Mouse (Mus musculus): ENCODE results near the gene Wdr82. TPM values are rescaled to one million over a fixed set of nuclear protein-coding genes. Genes with fewer than 3 reads are reported as not detected.
A peak's percentile ranks its signal among the peaks of the same experiment; 100 is the strongest.

The Wdr82 gene
- polyA plus RNA-seq, 1 experiment from 2014 or later = 16.9 TPM

GRCm38 (mm10) chr9:106139763-106140162 lies 31.0 kb upstream of the Wdr82 start:
- Histone ChIP-seq H3K4me1 (replicated peaks; ENCODE audit: insufficient read depth, low read length) (no peaks in the 10 kb centered on the region), H3K36me3 (ENCODE audit: insufficient read depth, low read length) (no peaks in the 10 kb centered on the region), H3K27me3 (ENCODE audit: insufficient read depth, low read length) (no peaks in the 10 kb centered on the region), H3K4me2 (ENCODE audit: low read length) (no peak overlapping the region), H3K4me3 (replicated peaks; ENCODE audit: low read depth, low read length) (no peak overlapping the region), H3K27ac (no peak overlapping the region), H3K9me3 (replicated peaks; ENCODE audit: low read length) (no peaks in the 10 kb centered on the region), H3K9ac (ENCODE audit: low read depth, low read length) (no peak overlapping the region)
- WGBS = 45% methylated on average over 10 of the region's 10 CpGs
- DNase-seq (ENCODE audit: low spot score) (no peak), ATAC-seq (replicated peaks; ENCODE audit: low FRiP score, low read depth) (no peak)
- no peak for TF ChIP-seq CTCF (IDR thresholded peaks at IDR 0.05; ENCODE audit: low read depth)

- ATAC-seq (replicated peaks; ENCODE audit: low FRiP score, low read depth) (no peak), DNase-seq (ENCODE audit: low spot score) (no peak)
- Histone ChIP-seq H3K36me3 (ENCODE audit: insufficient read depth, low read length) (no peaks in the 10 kb centered on the region), H3K9me3 (replicated peaks; ENCODE audit: low read length) (no peaks in the 10 kb centered on the region), H3K27me3 (ENCODE audit: insufficient read depth, low read length) (no peaks in the 10 kb centered on the region; the same call in 1 of the 2 replicates), H3K4me1 (replicated peaks; ENCODE audit: insufficient read depth, low read length) (no peaks in the 10 kb centered on the region), H3K4me2 (ENCODE audit: low read length) (no peak overlapping the region), H3K4me3 (replicated peaks; ENCODE audit: low read depth, low read length) (no peak overlapping the region), H3K9ac (ENCODE audit: low read depth, low read length) (no peak overlapping the region), H3K27ac (no peak overlapping the region)
- WGBS = 78% methylated on average over 12 of the region's 12 CpGs
- TF ChIP-seq CTCF (IDR thresholded peaks at IDR 0.05; ENCODE audit: low read depth) = no peak
Observed at GRCm38 (mm10) chr9:106141955-106142354, 28.8 kb upstream of the Wdr82 start.

DNA sequence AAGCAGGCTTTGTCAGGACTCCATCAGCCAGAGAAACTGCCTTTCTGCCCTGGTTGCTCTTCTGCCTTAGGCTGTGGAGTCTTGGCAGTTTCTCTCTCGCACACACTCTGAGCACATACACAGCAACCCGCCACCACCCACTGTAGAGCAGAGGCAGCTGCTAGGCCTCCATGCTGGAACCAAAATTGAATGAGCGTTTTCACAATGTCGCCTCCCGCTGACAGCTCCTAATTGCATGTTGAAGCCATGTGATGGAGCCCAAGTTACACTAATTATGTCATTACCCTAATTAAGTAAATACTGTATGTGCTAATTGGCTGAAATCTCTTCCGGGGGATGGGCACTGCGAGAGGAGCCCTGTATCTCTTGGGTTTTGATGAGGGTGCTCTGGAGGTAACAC lies 26.6 kb upstream of the Wdr82 start:
- Histone ChIP-seq H3K27ac (no peak overlapping the region), H3K9me3 (replicated peaks; ENCODE audit: low read length) (no peaks in the 10 kb centered on the region), H3K4me2 (ENCODE audit: low read length) (no peak overlapping the region), H3K36me3 (ENCODE audit: insufficient read depth, low read length) (no peaks in the 10 kb centered on the region), H3K9ac (ENCODE audit: low read depth, low read length) (no peak overlapping the region), H3K27me3 (ENCODE audit: insufficient read depth, low read length) (peaks cover 4% of the 10 kb centered on the region; the same call in 1 of the 2 replicates), H3K4me3 (replicated peaks; ENCODE audit: low read depth, low read length) (no peak overlapping the region), H3K4me1 (replicated peaks; ENCODE audit: insufficient read depth, low read length) (peaks cover 3% of the 10 kb centered on the region; the same call in 1 of the 2 replicates)
- 81% methylated on average over 7 of the region's 7 CpGs for WGBS
- DNase-seq (ENCODE audit: low spot score) = no peak
- TF ChIP-seq CTCF (IDR thresholded peaks at IDR 0.05; ENCODE audit: low read depth) = no peak
- ATAC-seq (replicated peaks; ENCODE audit: low FRiP score, low read depth) = no peak

- TF ChIP-seq CTCF (IDR thresholded peaks at IDR 0.05; ENCODE audit: low read depth) = no peak
- Histone ChIP-seq H3K27ac (no peak overlapping the region), H3K4me3 (replicated peaks; ENCODE audit: low read depth, low read length) (no peak overlapping the region), H3K9ac (ENCODE audit: low read depth, low read length) (no peak overlapping the region), H3K9me3 (replicated peaks; ENCODE audit: low read length) (no peaks in the 10 kb centered on the region), H3K36me3 (ENCODE audit: insufficient read depth, low read length) (no peaks in the 10 kb centered on the region), H3K4me2 (ENCODE audit: low read length) (no peak overlapping the region), H3K4me1 (replicated peaks; ENCODE audit: insufficient read depth, low read length) (peaks cover 3% of the 10 kb centered on the region; the same call in 1 of the 2 replicates), H3K27me3 (ENCODE audit: insufficient read depth, low read length) (peaks cover 13% of the 10 kb centered on the region; the same call in 1 of the 2 replicates)
- 79% methylated on average over 2 of the region's 2 CpGs for WGBS
- ATAC-seq (replicated peaks; ENCODE audit: low FRiP score, low read depth) (no peak), DNase-seq (ENCODE audit: low spot score) (no peak)
Observed at GRCm38 (mm10) chr9:106145582-106145981, 25.1 kb upstream of the Wdr82 start.

DNA sequence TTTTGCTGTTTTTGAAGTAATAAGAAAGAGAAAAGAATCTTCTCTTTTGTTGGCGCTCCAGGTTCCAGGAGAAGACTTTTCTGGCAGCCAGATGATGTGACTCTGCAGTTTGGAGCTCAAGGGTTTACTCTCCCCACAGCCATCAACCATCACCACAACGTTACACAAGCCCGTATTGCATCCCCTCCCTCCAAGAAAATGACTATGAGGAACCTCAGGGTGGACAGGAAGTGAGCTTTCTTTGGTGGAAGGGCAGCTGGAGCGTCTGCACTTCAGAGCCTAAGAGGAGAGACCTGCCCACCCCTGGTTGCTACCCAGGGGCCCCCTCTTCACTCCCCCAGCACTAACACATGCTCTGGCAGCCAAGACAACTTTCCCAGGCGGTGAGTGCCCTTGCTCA lies 23.4 kb upstream of the Wdr82 start:
- Histone ChIP-seq H3K9me3 (replicated peaks; ENCODE audit: low read length) (no peaks in the 10 kb centered on the region), H3K27me3 (ENCODE audit: insufficient read depth, low read length) (peaks cover 13% of the 10 kb centered on the region; the same call in 1 of the 2 replicates), H3K4me1 (replicated peaks; ENCODE audit: insufficient read depth, low read length) (peaks cover 3% of the 10 kb centered on the region; the same call in 1 of the 2 replicates), H3K4me3 (replicated peaks; ENCODE audit: low read depth, low read length) (no peak overlapping the region), H3K27ac (no peak overlapping the region), H3K9ac (ENCODE audit: low read depth, low read length) (no peak overlapping the region), H3K4me2 (ENCODE audit: low read length) (no peak overlapping the region), H3K36me3 (ENCODE audit: insufficient read depth, low read length) (no peaks in the 10 kb centered on the region)
- DNase-seq (ENCODE audit: low spot score) = no peak
- WGBS = 28% methylated on average over 5 of the region's 5 CpGs
- no peak for ATAC-seq (replicated peaks; ENCODE audit: low FRiP score, low read depth)
- no peak for TF ChIP-seq CTCF (IDR thresholded peaks at IDR 0.05; ENCODE audit: low read depth)

DNA sequence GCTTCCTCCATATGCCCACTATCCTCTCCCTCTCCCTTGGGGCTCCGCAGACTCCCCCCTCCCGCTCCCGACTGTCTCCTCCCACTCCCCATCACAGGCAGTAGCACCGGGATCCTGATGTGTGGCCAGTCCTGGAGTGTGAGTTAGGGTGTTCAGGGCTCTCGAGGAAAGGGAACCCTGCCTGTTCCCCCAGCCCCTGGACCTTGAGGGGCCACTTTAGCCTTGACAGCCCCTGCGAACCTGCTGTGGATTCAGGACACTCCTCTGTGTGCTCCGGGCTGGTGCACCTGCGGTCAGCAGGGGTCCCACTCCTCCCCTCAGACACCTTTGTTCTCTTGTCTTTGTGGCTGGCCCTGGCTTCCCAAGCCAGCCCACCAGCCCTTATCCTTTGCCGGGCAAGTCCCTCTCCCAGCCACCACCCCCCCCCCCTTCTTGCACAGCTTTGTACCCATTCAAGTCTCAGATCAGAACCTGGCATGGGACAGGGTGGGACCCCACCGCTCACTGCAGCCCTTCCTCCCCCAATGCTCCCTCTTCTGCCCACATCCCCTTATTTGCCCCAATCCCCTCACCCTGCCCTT lies 22.8 kb upstream of the Wdr82 start:
- DNase-seq (ENCODE audit: low spot score) (no peak), ATAC-seq (replicated peaks; ENCODE audit: low FRiP score, low read depth) (peak; percentile 27)
- no peak; the same call in 1 of the 2 replicates for TF ChIP-seq CTCF (IDR thresholded peaks at IDR 0.05; ENCODE audit: low read depth)
- Histone ChIP-seq H3K36me3 (ENCODE audit: insufficient read depth, low read length) (no peaks in the 10 kb centered on the region), H3K4me3 (replicated peaks; ENCODE audit: low read depth, low read length) (peak overlapping the region; percentile 33), H3K9ac (ENCODE audit: low read depth, low read length) (no peak overlapping the region), H3K9me3 (replicated peaks; ENCODE audit: low read length) (no peaks in the 10 kb centered on the region), H3K4me1 (replicated peaks; ENCODE audit: insufficient read depth, low read length) (peaks cover 3% of the 10 kb centered on the region; the same call in 1 of the 2 replicates), H3K27ac (no peak overlapping the region), H3K4me2 (ENCODE audit: low read length) (peak overlapping the region; percentile 66), H3K27me3 (ENCODE audit: insufficient read depth, low read length) (peaks cover 13% of the 10 kb centered on the region; the same call in 1 of the 2 replicates)
- WGBS = 1% methylated on average over 10 of the region's 10 CpGs
